Mouse (Mus musculus) hindbrain, embryonic 10.5 days (tissue): ENCODE measurements at regions not wholly inside any gene's neighbourhood (a gene's known extent, or its start where the extent isn't known, plus 50 kb on each side); places are given as distances from the start of the nearest gene placed in this dataset.

Source experiments
- DNase-seq: peaks from one replicate; pipeline ENCODE4 v3.0.0-alpha.2; 2017; ENCODE audit warnings: low spot score
- H3K27ac ChIP-seq: fragments of 300-500 bp; sonication (generic); 2 replicates; pipeline ENCODE4 v1.5.1; 2016; ENCODE audit warnings: mild to moderate bottlenecking, moderate library complexity
- H3K27me3 ChIP-seq: fragments of 300-500 bp; sonication (generic); 2 replicates; pipeline ENCODE4 v1.6.1; 2016; ENCODE audit warnings: mild to moderate bottlenecking; ENCODE audit not compliant: poor library complexity, insufficient read depth, severe bottlenecking
- H3K36me3 ChIP-seq: fragments of 300-500 bp; sonication (generic); 2 replicates; pipeline ENCODE4 v1.6.1; 2016; ENCODE audit warnings: mild to moderate bottlenecking, moderate library complexity
- H3K4me1 ChIP-seq: fragments of 300-500 bp; sonication (generic); replicated peaks from 2 replicates; pipeline ENCODE4 v1.6.1; 2016; ENCODE audit warnings: mild to moderate bottlenecking
- H3K4me3 ChIP-seq: fragments of 300-500 bp; sonication (generic); 2 replicates; pipeline ENCODE4 v1.5.1; 2016; ENCODE audit warnings: mild to moderate bottlenecking, moderate library complexity
- H3K9me3 ChIP-seq: fragments of 300-500 bp; sonication (generic); 2 replicates; pipeline ENCODE4 v1.6.1; 2016; ENCODE audit warnings: mild to moderate bottlenecking, moderate library complexity
- WGBS: fragments of 180-500 bp; shearing (Covaris S2); methylation state at CpG from one replicate; pipeline ENCODE4 v1.1.7; 2016; 5-methylcytosine and 5-hydroxymethylcytosine counted together

GRCm38 (mm10) chr3:125327079-125327478, 76.8 kb upstream of the Ndst4 start:
- Histone ChIP-seq H3K27ac (no peak overlapping the region), H3K4me1 (no peaks in the 10 kb centered on the region), H3K36me3 (no peaks in the 10 kb centered on the region), H3K4me3 (no peak overlapping the region), H3K9me3 (no peaks in the 10 kb centered on the region), H3K27me3 (no peaks in the 10 kb centered on the region)
- no peak for DNase-seq

GRCm38 (mm10) chr3:125337423-125337822, 66.5 kb upstream of the Ndst4 start:
- H3K9me3 ChIP-seq: no peaks in the 10 kb centered on the region
- DNase-seq: no peak
- no peak overlapping the region for H3K4me3 ChIP-seq
- H3K36me3 ChIP-seq: no peaks in the 10 kb centered on the region
- H3K27me3 ChIP-seq: no peaks in the 10 kb centered on the region
- H3K27ac ChIP-seq: no peak overlapping the region
- no peaks in the 10 kb centered on the region for H3K4me1 ChIP-seq
- WGBS: 89% methylated on average over 3 of the region's 3 CpGs

GRCm38 (mm10) chr3:125338178-125338692, 65.6 kb upstream of the Ndst4 start:
- no peak for DNase-seq
- H3K4me3 ChIP-seq: no peak overlapping the region
- no peaks in the 10 kb centered on the region for H3K27me3 ChIP-seq
- H3K36me3 ChIP-seq: no peaks in the 10 kb centered on the region
- H3K27ac ChIP-seq: no peak overlapping the region
- no peaks in the 10 kb centered on the region for H3K4me1 ChIP-seq
- WGBS: 65% methylated on average over 6 of the region's 6 CpGs
- no peaks in the 10 kb centered on the region for H3K9me3 ChIP-seq
